Mouse (Mus musculus): ENCODE data around the gene Ascl2.

The Ascl2 gene

GRCm38 (mm10) chr7:142968809-142969511, at the start of gene Ascl2:
Gene Ascl2 (minus strand): TSS chr7:142969264.
- DNase-seq (ENCODE audit: low spot score in 2 of 2), result no peak

- no peak for DNase-seq (ENCODE audit: low spot score in 2 of 2)
These were observed 48.1 kb upstream of the Ascl2 start for GRCm38 (mm10) chr7:143017181-143017580.

- no peak for DNase-seq (ENCODE audit: low spot score in 2 of 2)
These were observed 47.5 kb upstream of the Ascl2 start for GRCm38 (mm10) chr7:143016424-143017142.

GRCm38 (mm10) chr7:143015755-143016423, 46.8 kb upstream of the Ascl2 start:
- DNase-seq (ENCODE audit: low spot score in 2 of 2), result peak; percentile 92 to 93

- DNase-seq (ENCODE audit: low spot score in 2 of 2), result peak in 1 of 2 experiments; percentile 41
These were observed 46.0 kb upstream of the Ascl2 start for GRCm38 (mm10) chr7:143014862-143015659.

GRCm38 (mm10) chr7:143013420-143014178, 44.5 kb upstream of the Ascl2 start:
- DNase-seq (ENCODE audit: low spot score in 2 of 2), result peak; percentile 87 to 90

GRCm38 (mm10) chr7:143012230-143012875, 43.3 kb upstream of the Ascl2 start:
- no peak for DNase-seq (ENCODE audit: low spot score in 2 of 2)

GRCm38 (mm10) chr7:143011226-143011625, 42.2 kb upstream of the Ascl2 start:
- DNase-seq (ENCODE audit: low spot score in 2 of 2), result no peak

GRCm38 (mm10) chr7:143009996-143010395, 40.9 kb upstream of the Ascl2 start:
- no peak for DNase-seq (ENCODE audit: low spot score in 2 of 2)

- DNase-seq (ENCODE audit: low spot score in 2 of 2), result peak; percentile 51 to 55
These were observed 40.1 kb upstream of the Ascl2 start for GRCm38 (mm10) chr7:143008996-143009665.

GRCm38 (mm10) chr7:143008370-143008926, 39.4 kb upstream of the Ascl2 start:
- peak; percentile 79 to 80 for DNase-seq (ENCODE audit: low spot score in 2 of 2)

GRCm38 (mm10) chr7:143007599-143008369, 38.7 kb upstream of the Ascl2 start:
- peak; percentile 84 to 92 for DNase-seq (ENCODE audit: low spot score in 2 of 2)

GRCm38 (mm10) chr7:143006756-143007598, 37.9 kb upstream of the Ascl2 start:
- DNase-seq (ENCODE audit: low spot score in 2 of 2), result no peak

GRCm38 (mm10) chr7:143006097-143006755, 37.2 kb upstream of the Ascl2 start:
- no peak for DNase-seq (ENCODE audit: low spot score in 2 of 2)

- DNase-seq (ENCODE audit: low spot score in 2 of 2), result no peak
These were observed 36.5 kb upstream of the Ascl2 start for GRCm38 (mm10) chr7:143005344-143006096.

GRCm38 (mm10) chr7:143004727-143005343, 35.8 kb upstream of the Ascl2 start, which contains the start of gene Tspan32:
Gene Tspan32 (plus strand): TSS chr7:143005046.
- DNase-seq (ENCODE audit: low spot score in 2 of 2), result no peak
